Mouse (Mus musculus) lung, postnatal 4 days (tissue): ENCODE measurements around the gene Wnt10b.
A peak's percentile ranks its signal among the peaks of the same experiment; 100 is the strongest.

ENCODE experiments used
- DNase-seq, 2 experiments: peaks; one replicate each; pipeline ENCODE4 v3.0.0; 2021

Wnt10b gene

GRCm38 (mm10) chr15:98728366-98728765 is 49.6 kb downstream of the Wnt10b start:
- DNase-seq = no peak

- peak; percentile 74 to 76 for DNase-seq
Measured at GRCm38 (mm10) chr15:98727443-98728321, 50.3 kb downstream of the Wnt10b start, which contains the start of gene Fkbp11. Gene Fkbp11 (minus strand): TSS chr15:98728198.

- peak in 1 of 2 experiments; percentile 10 for DNase-seq
Measured at GRCm38 (mm10) chr15:98726746-98727145, 51.2 kb downstream of the Wnt10b start.

- DNase-seq = peak in 1 of 2 experiments; percentile 20
Measured at GRCm38 (mm10) chr15:98726079-98726478, 51.9 kb downstream of the Wnt10b start.

GRCm38 (mm10) chr15:98724441-98724840 is 53.5 kb downstream of the Wnt10b start:
- peak in 1 of 2 experiments; percentile 38 for DNase-seq

GRCm38 (mm10) chr15:98722854-98723253 is 55.1 kb downstream of the Wnt10b start:
- DNase-seq = peak; percentile 40

GRCm38 (mm10) chr15:98722191-98722590 is 55.8 kb downstream of the Wnt10b start:
- no peak for DNase-seq
